Mouse (Mus musculus): ENCODE data around the gene Optn.
A peak's percentile ranks its signal among the peaks of the same experiment; 100 is the strongest.
"Not testable (repeated sequence)": the region's sequence is repeated elsewhere in the genome, so short reads cannot be mapped to it uniquely, and the experiment has no call there.

Optn gene

GRCm38 (mm10) chr2:5063299-5064205 lies at the start of gene Optn:
Gene Optn, minus strand, starts transcription at chr2:5064051.
- ATAC-seq (ENCODE audit: insufficient number of reproducible peaks, low FRiP score, low TSS enrichment) = peak; percentile 86

- no peak for ATAC-seq (ENCODE audit: insufficient number of reproducible peaks, low FRiP score, low TSS enrichment)
These were observed 49.0 kb upstream of the Optn start for GRCm38 (mm10) chr2:5112785-5113291.

- no peak for ATAC-seq (ENCODE audit: insufficient number of reproducible peaks, low FRiP score, low TSS enrichment)
These were observed 39.0 kb upstream of the Optn start for GRCm38 (mm10) chr2:5102891-5103290.

GRCm38 (mm10) chr2:5101743-5102245 lies 37.9 kb upstream of the Optn start:
- no peak for ATAC-seq (ENCODE audit: insufficient number of reproducible peaks, low FRiP score, low TSS enrichment)

GRCm38 (mm10) chr2:5099176-5099575 lies 35.3 kb upstream of the Optn start:
- no peak for ATAC-seq (ENCODE audit: insufficient number of reproducible peaks, low FRiP score, low TSS enrichment)

- ATAC-seq (ENCODE audit: insufficient number of reproducible peaks, low FRiP score, low TSS enrichment) = 0 out of 2 replicates have a peak, but pooled peaks have one; percentile 20
These were observed 34.1 kb upstream of the Optn start for GRCm38 (mm10) chr2:5097786-5098445.

- no peak for ATAC-seq (ENCODE audit: insufficient number of reproducible peaks, low FRiP score, low TSS enrichment)
These were observed 31.5 kb upstream of the Optn start for GRCm38 (mm10) chr2:5095316-5095715.

GRCm38 (mm10) chr2:5094876-5095275 lies 31.0 kb upstream of the Optn start:
- ATAC-seq (ENCODE audit: insufficient number of reproducible peaks, low FRiP score, low TSS enrichment) = no peak

GRCm38 (mm10) chr2:5090385-5090784 lies 26.5 kb upstream of the Optn start:
- not testable (repeated sequence) for ATAC-seq (ENCODE audit: insufficient number of reproducible peaks, low FRiP score, low TSS enrichment)

GRCm38 (mm10) chr2:5087667-5088066 lies 23.8 kb upstream of the Optn start:
- ATAC-seq (ENCODE audit: insufficient number of reproducible peaks, low FRiP score, low TSS enrichment) = no peak

- ATAC-seq (ENCODE audit: insufficient number of reproducible peaks, low FRiP score, low TSS enrichment) = no peak
These were observed 19.9 kb upstream of the Optn start for GRCm38 (mm10) chr2:5083739-5084138.

GRCm38 (mm10) chr2:5080053-5080787 lies 16.4 kb upstream of the Optn start:
- ATAC-seq (ENCODE audit: insufficient number of reproducible peaks, low FRiP score, low TSS enrichment) = peak; percentile 66; the same call in 1 of the 2 replicates

- no peak for ATAC-seq (ENCODE audit: insufficient number of reproducible peaks, low FRiP score, low TSS enrichment)
These were observed 14.1 kb upstream of the Optn start for GRCm38 (mm10) chr2:5077937-5078336.

- ATAC-seq (ENCODE audit: insufficient number of reproducible peaks, low FRiP score, low TSS enrichment) = no peak
These were observed 13.6 kb upstream of the Optn start for GRCm38 (mm10) chr2:5077490-5077889.

GRCm38 (mm10) chr2:5075856-5076255 lies 12.0 kb upstream of the Optn start:
- ATAC-seq (ENCODE audit: insufficient number of reproducible peaks, low FRiP score, low TSS enrichment) = no peak

- no peak for ATAC-seq (ENCODE audit: insufficient number of reproducible peaks, low FRiP score, low TSS enrichment)
These were observed 11.6 kb upstream of the Optn start for GRCm38 (mm10) chr2:5075432-5075831.

- no peak for ATAC-seq (ENCODE audit: insufficient number of reproducible peaks, low FRiP score, low TSS enrichment)
These were observed 9.9 kb upstream of the Optn start for GRCm38 (mm10) chr2:5073785-5074184.

- no peak for ATAC-seq (ENCODE audit: insufficient number of reproducible peaks, low FRiP score, low TSS enrichment)
These were observed 4.1 kb upstream of the Optn start for GRCm38 (mm10) chr2:5067951-5068350.

GRCm38 (mm10) chr2:5067254-5067653 lies 3.4 kb upstream of the Optn start:
- not testable (repeated sequence) for ATAC-seq (ENCODE audit: insufficient number of reproducible peaks, low FRiP score, low TSS enrichment)

GRCm38 (mm10) chr2:5064247-5064646 lies 396 bp upstream of the Optn start:
- peak; percentile 29; the same call in 1 of the 2 replicates for ATAC-seq (ENCODE audit: insufficient number of reproducible peaks, low FRiP score, low TSS enrichment)
